Mouse (Mus musculus): Measurements from ENCODE around the gene Entpd1.

The Entpd1 gene

DNA sequence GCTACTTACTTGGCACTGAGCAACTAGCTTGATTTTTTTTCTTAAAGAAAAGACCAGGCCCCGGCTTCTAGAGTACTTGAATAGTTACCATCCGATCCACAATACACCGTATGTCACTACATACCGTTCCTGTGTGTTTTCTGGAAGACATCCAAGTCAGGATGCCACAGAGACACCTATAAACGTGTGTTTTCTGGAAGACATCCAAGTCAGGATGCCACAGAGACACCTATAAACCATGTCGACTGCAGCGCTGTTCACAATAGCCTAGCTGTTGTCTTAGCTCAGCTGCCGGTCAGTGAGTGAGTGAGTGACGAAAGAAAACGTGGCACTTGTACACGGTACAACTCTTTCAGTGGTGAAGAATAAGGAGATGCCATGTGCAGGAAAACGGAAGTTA, 13.8 kb downstream of the Entpd1 start:
- in situ Hi-C loops (cut with MboI, MseI), result no loop called here

DNA sequence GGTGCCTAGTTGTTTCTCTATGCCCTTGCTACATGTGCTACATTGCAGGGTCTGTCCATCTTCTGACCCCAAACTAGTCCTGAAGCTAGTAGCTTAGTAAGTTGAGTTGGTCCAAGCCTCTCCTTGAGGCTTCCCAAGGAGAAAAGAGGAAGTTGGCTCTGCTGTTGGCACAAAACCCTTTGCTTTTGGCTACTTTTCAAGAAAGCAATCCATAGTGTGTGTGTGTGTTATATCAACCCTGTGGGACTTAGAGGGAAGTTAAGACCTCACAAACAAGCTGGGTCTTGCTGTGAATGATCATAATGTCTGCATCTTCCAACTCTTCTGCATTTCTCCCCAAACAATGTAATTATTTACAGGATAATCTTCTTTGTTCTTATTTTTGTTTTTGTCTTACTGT, 16.8 kb downstream of the Entpd1 start:
- in situ Hi-C loops (cut with MboI, MseI), result no loop called here

DNA sequence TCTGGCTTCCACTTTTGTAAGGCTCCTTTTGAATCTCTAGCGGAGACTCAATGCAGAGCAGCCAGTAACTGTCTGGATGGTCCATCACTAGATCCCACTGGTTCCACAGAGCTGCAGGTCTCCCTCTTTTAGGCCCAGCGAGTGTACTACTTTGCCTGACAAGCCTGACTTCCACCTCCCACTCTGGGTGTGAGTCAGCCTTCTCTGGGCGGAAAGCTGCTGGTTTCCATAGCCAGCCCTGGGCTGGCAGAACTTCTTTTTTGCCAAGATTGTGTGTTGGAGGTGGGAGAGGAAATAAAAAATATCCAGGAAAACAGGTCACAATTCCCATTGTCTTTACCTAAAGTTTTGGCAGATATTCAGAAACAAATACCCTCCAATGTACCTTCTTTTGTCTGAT, 17.9 kb downstream of the Entpd1 start:
- in situ Hi-C loops (cut with MboI, MseI), result no loop called here

DNA sequence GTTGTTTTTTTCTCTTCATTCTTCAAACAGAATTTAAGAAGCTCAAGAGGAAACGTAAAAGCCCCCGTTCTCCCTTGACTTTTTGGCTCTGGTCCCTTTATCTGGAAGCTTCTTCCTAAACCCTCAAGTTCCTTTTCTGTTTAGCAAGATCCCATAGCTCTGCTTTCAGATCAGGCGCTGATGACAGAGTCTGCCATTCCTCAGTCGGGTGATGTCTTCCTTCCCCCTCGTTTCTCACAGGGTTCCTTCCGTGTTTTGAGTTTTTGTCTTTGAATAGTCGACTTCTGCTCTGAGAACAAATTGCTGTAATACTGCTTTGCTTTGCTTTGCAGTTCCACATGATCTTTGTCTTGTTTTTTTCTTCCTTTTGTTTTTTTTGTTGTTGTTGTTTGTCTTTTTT, 18.4 kb downstream of the Entpd1 start:
- in situ Hi-C loops (cut with MboI, MseI), result no loop called here

- in situ Hi-C loops (cut with MboI, MseI), result no loop called here
Observed at GRCm38 (mm10) chr19:40632193-40632592, 20.0 kb downstream of the Entpd1 start.

- in situ Hi-C loops (cut with MboI, MseI), result no loop called here
Observed at GRCm38 (mm10) chr19:40632668-40633067, 20.5 kb downstream of the Entpd1 start.

DNA sequence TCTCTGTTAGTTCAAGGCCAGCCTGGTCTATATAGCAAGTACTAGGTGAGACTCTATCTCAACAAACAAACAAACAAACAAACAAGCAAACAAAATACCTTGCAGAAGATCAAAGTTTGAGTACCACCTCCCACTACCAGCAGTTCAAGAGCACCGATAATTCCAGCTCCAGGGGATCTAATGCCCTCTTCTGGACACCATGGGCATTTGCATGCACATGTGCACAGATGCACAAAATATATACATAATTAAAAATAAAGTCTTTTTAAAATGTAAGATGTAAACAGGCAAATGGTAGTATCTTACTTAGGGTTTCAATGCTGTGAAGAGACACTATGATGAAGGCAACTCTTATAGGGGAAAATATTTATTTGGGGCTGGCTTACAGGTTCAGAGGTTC, 21.0 kb downstream of the Entpd1 start:
- in situ Hi-C loops (cut with MboI, MseI), result no loop called here

DNA sequence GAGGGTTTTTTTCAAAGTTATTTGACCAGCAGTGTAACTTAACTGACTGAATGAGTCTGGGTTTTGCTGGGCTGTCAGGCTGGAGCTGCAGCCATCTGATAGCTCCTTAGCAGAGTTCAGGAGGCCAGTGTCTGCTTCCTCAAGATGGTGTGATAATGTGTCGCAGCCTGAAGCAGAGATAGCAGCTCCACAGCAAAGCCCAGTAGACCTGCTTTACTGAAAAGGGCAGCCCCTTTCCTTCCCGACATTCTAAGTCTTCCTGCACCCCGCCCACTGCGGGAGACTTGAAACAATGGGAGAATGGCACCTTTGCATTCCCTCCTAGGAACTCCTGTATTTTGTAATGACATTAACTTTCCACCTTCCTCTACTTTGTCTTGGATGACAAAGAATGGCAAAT, 24.9 kb downstream of the Entpd1 start:
- in situ Hi-C loops (cut with MboI, MseI), result no loop called here

DNA sequence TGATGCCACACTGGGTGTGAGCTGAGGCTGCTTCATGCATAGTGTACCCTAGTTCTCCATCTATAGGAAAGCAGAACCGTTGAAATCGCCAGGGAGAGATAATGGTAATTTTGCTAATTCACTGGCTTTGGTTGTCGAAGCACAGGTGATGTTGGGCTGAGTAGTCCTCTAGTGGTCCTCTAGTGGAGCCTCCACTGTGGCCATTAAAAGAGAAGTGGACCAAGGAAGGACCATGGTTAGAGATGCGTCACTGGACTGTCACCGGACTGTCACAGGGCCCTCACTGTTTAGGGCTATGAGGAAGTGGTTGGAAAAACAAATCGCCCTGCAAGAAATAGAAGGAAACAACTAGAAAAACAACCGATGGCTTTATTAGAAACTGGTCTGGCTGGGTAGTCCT, 25.4 kb downstream of the Entpd1 start:
- in situ Hi-C loops (cut with MboI, MseI), result no loop called here

GRCm38 (mm10) chr19:40638582-40638981, 26.4 kb downstream of the Entpd1 start:
- in situ Hi-C loops (cut with MboI, MseI), result no loop called here

DNA sequence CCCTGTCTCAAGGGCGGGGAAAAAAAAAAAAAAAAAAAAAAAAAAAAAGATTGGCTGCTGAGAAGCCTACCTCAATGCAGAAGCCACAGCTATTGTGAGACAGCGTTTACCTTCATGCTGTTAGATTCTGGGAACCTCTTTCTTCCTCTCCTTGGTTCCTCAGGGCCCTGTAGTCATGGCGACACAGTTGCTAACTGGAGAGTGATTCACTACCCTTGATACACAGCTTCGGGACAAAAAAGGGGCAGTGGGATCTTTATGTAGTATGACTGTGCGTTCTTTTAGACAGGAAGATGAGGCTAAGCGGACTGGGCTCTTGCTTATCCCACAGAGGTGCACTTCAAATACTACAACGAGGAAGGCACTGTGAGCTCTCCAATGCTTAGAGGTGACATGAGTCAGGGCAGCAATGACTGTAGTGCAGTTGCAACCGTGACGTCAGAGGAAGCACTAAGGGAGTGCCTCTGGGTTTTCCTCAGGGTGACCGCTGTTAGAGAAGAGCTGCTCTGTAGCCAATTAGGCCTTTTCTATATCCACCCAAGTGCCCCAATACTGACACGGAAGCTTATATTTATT, 27.7 kb downstream of the Entpd1 start:
- in situ Hi-C loops (cut with MboI, MseI), result no loop called here

GRCm38 (mm10) chr19:40640799-40641198, 28.6 kb downstream of the Entpd1 start:
- in situ Hi-C loops (cut with MboI, MseI), result no loop called here

DNA sequence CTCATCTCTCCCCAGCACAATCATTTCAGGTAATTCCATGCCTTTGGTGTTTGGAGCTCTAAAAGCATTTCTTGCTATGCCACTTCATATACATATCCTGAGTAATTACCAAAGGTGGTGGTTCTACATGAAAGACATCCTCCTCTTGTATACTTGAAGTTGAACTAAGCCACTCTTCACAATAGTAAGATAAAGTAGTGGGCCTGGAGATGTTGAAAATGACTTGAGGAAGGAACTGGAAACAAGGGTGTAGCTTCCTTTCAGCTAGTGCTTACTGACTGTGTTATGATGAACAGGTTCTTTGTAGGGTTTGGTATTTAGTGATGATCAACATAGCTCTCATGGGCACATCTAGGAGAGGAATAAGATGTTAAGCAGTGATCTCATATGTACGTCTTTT, 31.7 kb downstream of the Entpd1 start:
- in situ Hi-C loops (cut with MboI, MseI), result no loop called here

DNA sequence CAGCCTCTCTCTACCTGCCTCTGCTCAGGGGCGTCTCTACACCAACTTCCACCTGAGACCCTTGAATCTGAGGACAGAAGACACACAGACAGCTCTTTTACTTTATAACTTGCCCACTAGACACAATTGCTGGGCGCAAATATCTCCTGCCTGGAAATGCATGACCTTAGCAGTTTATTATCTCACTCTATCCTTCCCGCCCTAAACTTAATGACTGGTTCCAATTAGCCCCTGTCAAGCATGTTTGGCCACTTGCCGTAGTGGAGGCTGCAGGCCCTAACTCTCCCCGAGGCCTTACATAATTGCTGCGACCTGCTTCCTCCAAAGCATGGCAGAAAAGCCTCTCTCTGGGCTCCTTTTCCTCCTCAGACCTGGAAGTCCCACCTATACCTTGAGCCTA, 34.2 kb downstream of the Entpd1 start:
- in situ Hi-C loops (cut with MboI, MseI), result no loop called here

DNA sequence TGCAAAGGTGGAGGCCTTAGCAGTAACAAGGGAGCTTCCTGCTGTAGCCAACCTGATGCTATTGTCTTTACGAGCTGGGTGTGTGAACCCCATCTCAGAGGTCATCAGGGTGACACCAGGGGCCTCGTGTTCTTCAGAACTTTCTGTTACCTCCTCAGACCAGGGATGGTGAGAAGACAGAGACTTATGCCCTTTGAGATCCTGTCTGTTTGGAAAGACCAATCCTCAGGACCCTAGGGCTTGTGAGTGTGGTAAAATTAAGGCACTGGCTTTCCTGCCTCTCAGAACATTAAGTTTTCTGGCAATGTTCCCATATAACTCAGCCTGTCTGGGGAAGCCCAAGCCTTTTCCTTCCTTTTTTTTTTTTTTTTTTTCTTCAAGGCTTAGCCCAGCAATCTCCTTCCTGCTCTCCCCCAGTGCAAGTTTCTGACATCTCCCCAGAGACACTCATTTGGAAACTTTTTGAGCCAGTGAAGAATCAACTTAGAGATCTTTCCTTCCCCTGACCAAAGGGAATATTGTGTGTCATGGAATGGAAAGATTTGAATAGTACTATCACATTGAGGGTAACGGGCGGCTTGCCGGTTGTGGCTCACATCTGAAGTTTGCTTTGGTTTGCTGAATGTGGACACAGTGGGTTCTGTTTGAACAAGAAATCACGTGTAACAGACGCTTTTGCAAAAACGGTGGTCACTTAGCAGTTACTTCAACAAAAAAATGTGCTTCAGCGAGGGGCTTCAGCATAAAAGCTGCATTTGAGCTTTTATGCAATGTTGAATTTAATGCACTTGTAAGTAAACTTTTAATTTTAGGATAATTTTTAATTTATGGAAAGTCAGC, 35.4 kb downstream of the Entpd1 start:
- in situ Hi-C loops (cut with MboI, MseI), result no loop called here

DNA sequence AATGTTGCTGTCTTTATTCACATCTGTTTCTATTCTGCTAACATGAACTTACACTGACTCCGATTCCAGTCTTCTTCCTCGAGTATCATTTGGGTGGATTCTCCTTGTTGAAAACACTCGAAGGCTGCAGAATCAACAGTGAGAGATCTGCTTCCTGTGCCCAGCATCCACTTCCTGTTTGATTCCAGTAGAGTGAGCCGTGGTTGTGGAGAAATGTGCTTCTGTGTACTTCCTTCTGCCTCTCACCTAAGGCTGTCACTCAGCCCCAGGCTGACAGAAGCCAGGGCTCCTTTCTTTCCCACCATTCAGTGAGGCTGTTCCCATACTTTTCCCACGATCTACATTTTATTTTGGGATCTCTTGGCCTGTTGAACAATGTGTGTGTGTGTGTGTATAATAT, 37.9 kb downstream of the Entpd1 start:
- in situ Hi-C loops (cut with MboI, MseI), result no loop called here

GRCm38 (mm10) chr19:40656207-40656606, 44.0 kb downstream of the Entpd1 start:
- in situ Hi-C loops (cut with MboI, MseI), result loop anchor here (5.0 kb wide), 1 partner anchor 76 kb away; no protein-coding TSS in a partner anchor

DNA sequence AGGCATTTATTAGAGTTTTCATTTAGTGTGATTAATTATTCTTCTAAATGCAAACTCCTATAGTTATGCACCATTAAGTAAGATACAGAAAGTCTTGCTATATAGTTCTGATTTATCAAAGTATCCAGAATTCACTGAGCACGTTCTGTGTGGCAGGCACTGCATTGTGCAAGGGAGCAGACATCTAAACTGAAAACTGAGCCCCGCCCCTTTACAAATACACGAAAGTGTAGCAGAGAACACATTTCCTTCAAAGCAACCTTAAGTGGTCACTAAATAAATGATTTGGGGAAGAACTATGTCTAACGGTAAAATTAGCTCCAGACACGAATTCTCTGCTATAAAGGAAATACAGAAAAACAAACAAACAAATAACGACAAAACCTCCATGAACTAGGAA, 46.1 kb downstream of the Entpd1 start:
- in situ Hi-C loops (cut with MboI, MseI), result loop anchor here (5.0 kb wide), 1 partner anchor 74 kb away; no protein-coding TSS in a partner anchor

DNA sequence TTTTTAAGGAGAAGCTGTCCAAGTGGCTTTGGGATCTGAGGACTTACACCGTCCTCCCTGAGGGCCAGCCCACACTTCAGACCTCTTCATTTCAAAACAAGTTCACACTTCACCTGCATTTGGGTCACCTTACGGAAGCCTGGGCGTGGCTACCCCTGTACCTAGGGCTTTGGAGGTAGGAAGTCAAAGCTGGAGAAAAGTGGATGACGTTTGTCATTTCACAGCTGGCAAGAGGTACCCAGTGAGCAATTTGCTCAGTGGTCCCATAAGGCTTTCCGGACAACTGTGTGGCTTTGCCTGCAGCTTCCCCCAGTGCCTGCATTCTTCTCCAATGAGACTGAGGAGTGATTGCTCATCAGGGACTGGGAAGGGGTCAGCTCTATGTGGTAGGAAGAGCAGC, 46.8 kb downstream of the Entpd1 start:
- in situ Hi-C loops (cut with MboI, MseI), result loop anchor here (5.0 kb wide), 1 partner anchor 73 kb away; no protein-coding TSS in a partner anchor

DNA sequence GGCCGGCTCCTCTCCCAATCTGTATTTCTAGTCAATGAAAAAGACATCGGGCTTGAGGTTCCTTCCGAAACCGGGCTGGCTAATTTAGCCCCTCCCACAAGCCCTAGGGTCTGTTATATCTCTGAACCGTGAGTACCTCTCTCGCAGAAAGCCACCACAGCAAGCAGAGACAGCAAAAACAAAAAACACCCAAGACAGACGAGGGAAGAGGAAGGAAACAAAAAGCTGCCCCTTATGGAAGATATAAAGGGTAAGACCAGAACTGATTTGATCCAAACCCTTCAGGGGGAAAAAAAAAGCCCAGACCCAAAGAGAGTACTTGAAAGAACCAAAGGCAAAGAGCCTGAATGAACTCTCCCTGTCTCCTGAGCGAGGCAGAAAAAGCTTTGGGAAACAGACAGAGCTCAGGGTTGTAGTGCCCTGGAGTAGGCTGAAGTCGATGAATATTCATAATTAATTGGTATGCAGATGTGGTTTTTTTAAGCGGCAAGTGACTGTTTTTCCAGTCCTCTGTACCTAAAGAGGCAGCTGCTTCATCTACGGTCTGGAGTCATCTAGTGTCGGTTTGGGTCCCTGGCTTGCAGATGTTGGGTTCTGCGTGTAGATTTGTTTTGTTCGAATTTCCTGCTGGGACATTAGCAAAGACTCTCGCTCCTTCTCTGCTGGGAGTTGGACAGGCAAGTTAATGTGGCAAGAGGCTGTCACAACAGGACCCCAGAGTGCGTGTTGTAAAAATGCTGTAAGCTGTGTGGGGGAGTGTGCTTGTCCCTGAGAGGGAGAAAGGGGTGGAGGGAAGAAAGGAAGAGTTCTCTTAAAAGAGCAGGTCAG, 47.7 kb downstream of the Entpd1 start:
- in situ Hi-C loops (cut with MboI, MseI), result loop anchor here (5.0 kb wide), 1 partner anchor 72 kb away; no protein-coding TSS in a partner anchor

DNA sequence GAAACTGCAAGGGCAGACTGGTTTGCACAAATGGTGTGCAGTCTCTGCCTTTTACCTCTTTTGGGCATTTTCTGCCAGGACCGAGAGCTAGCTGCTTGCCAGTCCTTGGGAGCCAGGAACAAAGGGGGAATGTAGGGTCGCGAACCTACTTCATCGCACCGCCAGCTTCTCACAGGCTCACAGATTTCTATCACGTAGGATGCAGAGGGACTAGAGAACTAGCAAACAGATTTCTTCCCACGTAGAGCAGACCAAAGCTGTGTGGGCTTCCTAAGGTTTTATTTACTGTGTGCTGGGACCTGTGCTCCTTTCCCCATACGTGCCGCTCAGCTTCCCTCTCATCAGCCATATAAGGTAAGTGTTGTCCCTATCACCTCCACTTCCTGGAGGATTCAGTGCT, 48.3 kb downstream of the Entpd1 start:
- in situ Hi-C loops (cut with MboI, MseI), result no loop called here

DNA sequence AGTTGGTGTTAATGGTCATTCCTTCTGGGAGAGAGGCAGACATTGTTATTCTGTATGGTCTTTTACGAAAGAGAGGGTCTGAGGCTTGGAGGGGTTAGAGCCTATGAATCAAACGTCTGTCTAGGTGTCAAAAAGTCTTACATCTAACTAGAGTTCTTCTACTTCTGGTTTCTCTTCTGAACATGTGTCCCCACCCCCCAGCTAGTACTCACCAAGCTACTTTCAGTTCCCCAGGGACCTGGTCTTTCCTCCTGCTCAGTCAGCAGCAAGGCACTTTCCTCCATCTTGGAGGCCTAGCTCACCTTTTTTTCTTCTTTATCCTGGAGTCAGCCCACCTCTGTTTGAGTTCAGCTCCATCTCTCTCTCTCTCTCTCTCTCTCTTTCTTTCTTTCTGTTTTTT, 48.9 kb downstream of the Entpd1 start:
- in situ Hi-C loops (cut with MboI, MseI), result no loop called here

Data from regulatory T cell (primary cell).